Mouse (Mus musculus) intestine, postnatal 0 days (tissue): ENCODE results near the gene Gm5415. TPM values are rescaled to one million over a fixed set of nuclear protein-coding genes. Genes with fewer than 3 reads are reported as not detected.
"Not testable (repeated sequence)": the region's sequence is repeated elsewhere in the genome, so short reads cannot be mapped to it uniquely, and the experiment has no call there.

Source experiments
- ATAC-seq: fragments of 200-750 bp; cut with Nextera tagmentation; 2 replicates; pipeline ENCODE4 v1.8.0; 2017; ENCODE audit warnings: mild to moderate bottlenecking, moderate TSS enrichment, moderate library complexity
- H3K27ac ChIP-seq: fragments of 300-500 bp; sonication (generic); 2 replicates; pipeline ENCODE4 v1.5.1; 2014; ENCODE audit warnings: mild to moderate bottlenecking, low read depth, low read length, moderate library complexity
- H3K27me3 ChIP-seq: fragments of 300-500 bp; sonication (generic); replicated peaks from 2 replicates; pipeline ENCODE4 v1.6.1; 2014; ENCODE audit warnings: low read length, mixed read lengths; ENCODE audit not compliant: control insufficient read depth, insufficient read depth
- H3K36me3 ChIP-seq: fragments of 300-500 bp; sonication (generic); 2 replicates; pipeline ENCODE4 v1.6.1; 2014; ENCODE audit warnings: mild to moderate bottlenecking, moderate library complexity; ENCODE audit not compliant: control insufficient read depth, insufficient read depth
- H3K4me1 ChIP-seq: fragments of 300-500 bp; sonication (generic); replicated peaks from 2 replicates; pipeline ENCODE4 v1.6.1; 2014; ENCODE audit warnings: antibody characterized with exemption, low read length, mixed read lengths; ENCODE audit not compliant: control insufficient read depth, insufficient read depth
- H3K4me2 ChIP-seq: fragments of 300-500 bp; sonication (generic); replicated peaks from 2 replicates; pipeline ENCODE4 v1.6.1; 2014; ENCODE audit warnings: low read depth, mild to moderate bottlenecking, moderate library complexity
- H3K4me3 ChIP-seq: fragments of 300-500 bp; sonication (generic); 2 replicates; pipeline ENCODE4 v1.5.1; 2014; ENCODE audit warnings: low read depth, low read length
- H3K9ac ChIP-seq: fragments of 300-500 bp; sonication (generic); 2 replicates; pipeline ENCODE4 v1.6.1; 2014; ENCODE audit warnings: mild to moderate bottlenecking, low read depth, low read length
- H3K9me3 ChIP-seq: fragments of 300-500 bp; sonication (generic); 2 replicates; pipeline ENCODE4 v1.6.1; 2016; ENCODE audit warnings: mixed run types; ENCODE audit not compliant: control insufficient read depth
- CTCF ChIP-seq: sonication (generic); IDR thresholded peaks from 2 replicates; pipeline ENCODE4 v1.5.1; 2016; ENCODE audit warnings: low read depth, mild to moderate bottlenecking, control low read depth, antibody characterized with exemption, moderate library complexity
- WGBS: fragments of 180-500 bp; shearing (Covaris S2); extraction: QIAGEN DNeasy Blood & Tissue Kit; methylation state at CpG from one replicate; pipeline ENCODE4 v1.1.7; 2014; 5-methylcytosine and 5-hydroxymethylcytosine counted together
- polyA plus RNA-seq: library from polyadenylated mRNA; unstranded; fragments of >200 nt; fragmentation: Nextera tagmentation; extraction: Ambion mirVana; gene quantifications from 2 replicates; pipeline ENCODE4 v1.2.1, GENCODE M21; 2015

Gm5415 gene
- not detected in 2 replicates for polyA plus RNA-seq

- H3K36me3 ChIP-seq, H3K4me1 ChIP-seq, H3K4me3 ChIP-seq, H3K9ac ChIP-seq, H3K27ac ChIP-seq, H3K9me3 ChIP-seq, H3K4me2 ChIP-seq, ATAC-seq, H3K27me3 ChIP-seq: not testable (repeated sequence)
- 71% methylated on average over 2 of the region's 7 CpGs for WGBS
These were observed at the start of gene Gm5415 for GRCm38 (mm10) chr1:32547194-32547593. Gene Gm5415 (minus strand): TSS chr1:32547294.

- no peak overlapping the region for H3K9ac ChIP-seq
- ATAC-seq: no peak
- no peak overlapping the region for H3K4me3 ChIP-seq
- no peaks in the 10 kb centered on the region for H3K4me1 ChIP-seq
- no peak overlapping the region for H3K4me2 ChIP-seq
- H3K9me3 ChIP-seq: no peaks in the 10 kb centered on the region
- no peaks in the 10 kb centered on the region for H3K27me3 ChIP-seq
- H3K27ac ChIP-seq: no peak overlapping the region
- no peaks in the 10 kb centered on the region for H3K36me3 ChIP-seq
- TF ChIP-seq CTCF: no peak
- WGBS: 94% methylated on average over 2 of the region's 2 CpGs
These were observed 21.8 kb upstream of the Gm5415 start for GRCm38 (mm10) chr1:32568901-32569300.

- no peaks in the 10 kb centered on the region for H3K36me3 ChIP-seq
- no peak overlapping the region for H3K27ac ChIP-seq
- no peaks in the 10 kb centered on the region for H3K4me1 ChIP-seq
- no peak overlapping the region for H3K4me2 ChIP-seq
- H3K4me3 ChIP-seq: no peak overlapping the region
- H3K27me3 ChIP-seq: no peaks in the 10 kb centered on the region
- TF ChIP-seq CTCF: peak; percentile 36
- no peak for ATAC-seq
- no peaks in the 10 kb centered on the region for H3K9me3 ChIP-seq
- no peak overlapping the region for H3K9ac ChIP-seq
- WGBS: 47% methylated on average over 4 of the region's 4 CpGs
These were observed 6.8 kb upstream of the Gm5415 start for GRCm38 (mm10) chr1:32553925-32554324.

GRCm38 (mm10) chr1:32553459-32553858, 6.4 kb upstream of the Gm5415 start:
- Histone ChIP-seq H3K4me1 (no peaks in the 10 kb centered on the region), H3K27me3 (no peaks in the 10 kb centered on the region), H3K4me3 (no peak overlapping the region), H3K27ac (no peak overlapping the region), H3K9me3 (no peaks in the 10 kb centered on the region), H3K9ac (no peak overlapping the region), H3K4me2 (no peak overlapping the region), H3K36me3 (no peaks in the 10 kb centered on the region)
- 86% methylated on average over 3 of the region's 3 CpGs for WGBS
- no peak for ATAC-seq
- no peak for TF ChIP-seq CTCF

- no peak overlapping the region for H3K4me2 ChIP-seq
- 91% methylated on average over 6 of the region's 6 CpGs for WGBS
These were observed 43.7 kb downstream of the Gm5415 start for GRCm38 (mm10) chr1:32503381-32503780.

More at GRCm38 (mm10) chr1:32503381-32503780, 43.7 kb downstream of the Gm5415 start:
- Histone ChIP-seq H3K36me3 (no peaks in the 10 kb centered on the region), H3K4me3 (no peak overlapping the region), H3K27ac (no peak overlapping the region), H3K9me3 (no peaks in the 10 kb centered on the region), H3K4me1 (no peaks in the 10 kb centered on the region), H3K27me3 (no peaks in the 10 kb centered on the region), H3K9ac (no peak overlapping the region)
- TF ChIP-seq CTCF: no peak
- ATAC-seq: no peak
